Mouse (Mus musculus) liver, embryonic 14.5 days (tissue): ENCODE data around the gene Gm17027.
"Not testable (repeated sequence)": the region's sequence is repeated elsewhere in the genome, so short reads cannot be mapped to it uniquely, and the experiment has no call there.

ENCODE experiments used
- CTCF ChIP-seq: IDR thresholded peaks from 2 replicates; pipeline ENCODE4 v1.5.1; 2016; ENCODE audit warnings: antibody characterized with exemption, low read depth, control low read depth
- EP300 ChIP-seq: IDR thresholded peaks from 2 replicates; pipeline ENCODE4 v1.6.1; 2016; ENCODE audit warnings: antibody characterized with exemption, low read depth

- not testable (repeated sequence) for TF ChIP-seq CTCF, EP300
Observed at GRCm38 (mm10) chr14:42162522-42162921, at the start of gene Gm17027.
